Mouse (Mus musculus) cortical plate, adult 2 months (tissue): ENCODE measurements around the gene Zfp94.

ENCODE experiments used
- CTCF ChIP-seq: fragments of 200-500 bp; IDR thresholded peaks from 2 replicates; pipeline ENCODE4 v1.5.1; 2011; ENCODE audit warnings: mild to moderate bottlenecking, control low read depth, low read length; ENCODE audit not compliant: insufficient read depth; ENCODE audit errors: extremely low read depth
- POLR2A ChIP-seq: fragments of 200-500 bp; IDR thresholded peaks from 2 replicates; pipeline ENCODE4 v1.6.1; 2011; ENCODE audit warnings: mild to moderate bottlenecking, low read length, control low read depth; ENCODE audit not compliant: insufficient read depth; ENCODE audit errors: extremely low read depth

DNA sequence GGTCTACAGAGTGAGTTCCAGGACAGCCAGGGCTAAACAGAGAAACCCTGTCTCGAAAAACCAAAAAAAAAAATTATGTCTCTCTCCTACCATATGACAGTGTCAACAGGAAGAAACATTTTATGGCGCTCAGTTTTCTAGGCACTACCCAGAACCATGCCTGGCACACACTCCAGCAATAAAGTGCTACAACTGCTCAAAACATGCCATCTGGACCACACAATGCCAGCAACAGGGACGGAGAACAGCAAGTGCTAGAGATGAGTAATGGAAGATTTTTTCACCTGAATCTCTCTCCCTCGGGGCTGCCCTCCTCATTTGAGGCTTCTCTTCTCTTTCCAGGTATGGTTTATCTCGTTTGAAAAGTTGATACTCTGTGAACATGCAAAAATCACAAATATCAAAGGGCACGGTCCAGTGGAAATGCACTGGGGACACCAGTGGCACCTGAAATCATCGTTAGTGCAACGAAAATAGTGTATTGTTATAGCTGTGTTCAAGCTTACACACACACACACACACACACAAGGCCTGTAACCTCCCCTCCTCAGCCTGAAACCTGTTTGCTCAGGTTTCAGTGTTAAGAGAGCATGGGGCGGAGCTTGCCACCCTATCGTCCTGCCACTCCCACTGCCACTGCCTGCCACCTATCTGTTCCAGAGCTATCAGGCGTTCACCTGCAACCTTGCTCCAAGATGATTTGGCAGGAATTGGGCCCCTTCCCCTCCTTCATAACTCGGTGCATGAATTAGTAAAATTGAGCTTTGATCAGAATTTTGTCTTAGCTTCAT, 23.2 kb downstream of the Zfp94 start:
- TF ChIP-seq CTCF, result no peak
- no peak for TF ChIP-seq POLR2A
